Mouse (Mus musculus): Measurements from ENCODE around the gene Tepp. TPM values are rescaled to one million over a fixed set of nuclear protein-coding genes. Genes with fewer than 3 reads are reported as not detected.
A peak's percentile ranks its signal among the peaks of the same experiment; 100 is the strongest.

Tepp gene
- polyA plus RNA-seq, 1 experiment = not detected

- H3K4me1 ChIP-seq (ENCODE audit: control insufficient read depth, insufficient read depth, low read length) = peaks cover 34% of the 10 kb centered on the region
- TF ChIP-seq CTCF (IDR thresholded peaks at IDR 0.05; ENCODE audit: insufficient read depth, low read depth, low read length) (no peak), POLR2A (IDR thresholded peaks at IDR 0.05; ENCODE audit: insufficient read depth, low read depth, low read length) (peak; percentile 11; the same call in 1 of the 2 replicates)
- no peak overlapping the region for H3K27ac ChIP-seq (ENCODE audit: insufficient read depth, low read depth, low read length)
- H3K4me3 ChIP-seq (ENCODE audit: insufficient read depth, low read depth, low read length) = peak overlapping the region; percentile 72
- 8% methylated on average over 62 of the region's 62 CpGs for WGBS
Observed at GRCm38 (mm10) chr8:95352871-95353866, 42.8 kb downstream of the Tepp start.

- no peak overlapping the region for H3K4me3 ChIP-seq (ENCODE audit: insufficient read depth, low read depth, low read length)
- no peak overlapping the region for H3K27ac ChIP-seq (ENCODE audit: insufficient read depth, low read depth, low read length)
- H3K4me1 ChIP-seq (ENCODE audit: control insufficient read depth, insufficient read depth, low read length) = peaks cover 21% of the 10 kb centered on the region
- 96% methylated on average over 2 of the region's 2 CpGs for WGBS
- TF ChIP-seq CTCF (IDR thresholded peaks at IDR 0.05; ENCODE audit: insufficient read depth, low read depth, low read length) = no peak
- TF ChIP-seq POLR2A (IDR thresholded peaks at IDR 0.05; ENCODE audit: insufficient read depth, low read depth, low read length) = no peak
Observed at GRCm38 (mm10) chr8:95354606-95355005, 44.2 kb downstream of the Tepp start.

DNA sequence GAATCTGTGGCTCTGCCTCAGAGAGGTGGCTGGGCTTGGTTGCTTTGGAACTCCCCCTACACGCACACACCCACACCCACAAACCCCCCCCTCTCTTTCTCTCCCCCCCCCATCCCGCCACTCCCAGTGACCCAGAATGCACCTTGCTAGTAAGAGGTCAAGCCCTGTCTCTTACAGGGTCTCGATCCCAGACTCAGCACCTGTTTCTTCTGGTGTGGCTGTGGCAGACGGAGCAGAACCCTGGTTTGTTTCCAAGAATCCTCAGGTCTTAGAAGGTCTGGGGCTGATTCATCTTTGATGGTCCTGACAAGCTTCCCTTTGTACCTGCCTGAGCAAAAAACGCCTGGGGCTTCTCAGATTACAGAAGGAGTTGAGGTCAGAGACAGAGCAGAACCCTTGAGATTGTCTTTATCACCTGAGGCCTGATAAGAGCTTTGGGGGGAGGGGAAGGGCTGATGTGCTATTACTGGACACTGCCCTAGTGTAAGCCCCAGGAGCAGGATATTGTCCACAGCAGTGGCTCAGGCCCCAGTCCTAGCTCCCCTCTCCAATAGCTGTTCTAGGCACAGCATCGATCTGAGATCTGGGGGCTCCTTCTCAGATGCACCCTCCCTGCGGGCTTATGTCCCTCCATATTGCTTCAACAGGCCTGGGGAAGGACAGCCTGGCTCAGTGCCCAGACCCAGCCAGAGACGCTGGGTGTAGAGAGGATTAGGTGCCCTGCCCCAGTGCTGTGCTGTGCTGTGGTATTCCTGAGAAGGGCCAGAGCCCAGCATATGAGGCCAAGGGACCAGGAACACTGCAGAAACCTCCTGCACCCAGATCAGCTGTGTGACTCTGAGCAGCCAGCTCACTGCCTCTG lies 48.4 kb downstream of the Tepp start:
- H3K4me1 ChIP-seq (ENCODE audit: control insufficient read depth, insufficient read depth, low read length) = peaks cover 12% of the 10 kb centered on the region; the same call in 1 of the 2 replicates
- TF ChIP-seq CTCF (IDR thresholded peaks at IDR 0.05; ENCODE audit: insufficient read depth, low read depth, low read length) (no peak), POLR2A (IDR thresholded peaks at IDR 0.05; ENCODE audit: insufficient read depth, low read depth, low read length) (no peak)
- WGBS = 74% methylated on average over 7 of the region's 8 CpGs

GRCm38 (mm10) chr8:95360181-95361015 lies 50.0 kb downstream of the Tepp start:
- 58% methylated on average over 7 of the region's 7 CpGs for WGBS
- Histone ChIP-seq H3K4me3 (ENCODE audit: insufficient read depth, low read depth, low read length) (no peak overlapping the region), H3K4me1 (ENCODE audit: control insufficient read depth, insufficient read depth, low read length) (peaks cover 7% of the 10 kb centered on the region; the same call in 1 of the 2 replicates), H3K27ac (ENCODE audit: insufficient read depth, low read depth, low read length) (no peak overlapping the region)
- TF ChIP-seq CTCF (IDR thresholded peaks at IDR 0.05; ENCODE audit: insufficient read depth, low read depth, low read length) = no peak
- no peak for TF ChIP-seq POLR2A (IDR thresholded peaks at IDR 0.05; ENCODE audit: insufficient read depth, low read depth, low read length)

More for the DNA sequence above, 48.4 kb downstream of the Tepp start:
- Histone ChIP-seq H3K27ac (ENCODE audit: insufficient read depth, low read depth, low read length) (no peak overlapping the region), H3K4me3 (ENCODE audit: insufficient read depth, low read depth, low read length) (no peak overlapping the region)

DNA sequence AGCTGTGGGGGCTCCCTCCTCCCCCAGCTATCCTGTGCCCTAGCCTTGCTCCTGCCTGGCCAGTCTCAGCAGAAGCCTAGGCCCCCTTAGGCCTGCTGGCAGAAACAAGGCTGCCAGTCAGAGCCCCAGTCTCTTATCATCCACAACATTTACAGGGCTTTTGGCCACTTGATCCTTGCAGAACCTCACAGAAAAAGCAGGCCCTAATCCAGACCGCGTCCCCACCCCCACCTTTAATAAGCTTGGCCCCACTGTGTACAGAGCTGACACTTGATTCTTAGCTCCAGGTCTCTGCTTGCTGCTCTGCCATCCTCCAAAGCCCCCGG lies 50.6 kb downstream of the Tepp start:
- no peak overlapping the region for H3K27ac ChIP-seq (ENCODE audit: insufficient read depth, low read depth, low read length)
- no peak for TF ChIP-seq CTCF (IDR thresholded peaks at IDR 0.05; ENCODE audit: insufficient read depth, low read depth, low read length)
- no peak for TF ChIP-seq POLR2A (IDR thresholded peaks at IDR 0.05; ENCODE audit: insufficient read depth, low read depth, low read length)
- H3K4me3 ChIP-seq (ENCODE audit: insufficient read depth, low read depth, low read length) = no peak overlapping the region
- H3K4me1 ChIP-seq (ENCODE audit: control insufficient read depth, insufficient read depth, low read length) = peaks cover 7% of the 10 kb centered on the region; the same call in 1 of the 2 replicates
- WGBS = 70% methylated on average over 3 of the region's 3 CpGs

DNA sequence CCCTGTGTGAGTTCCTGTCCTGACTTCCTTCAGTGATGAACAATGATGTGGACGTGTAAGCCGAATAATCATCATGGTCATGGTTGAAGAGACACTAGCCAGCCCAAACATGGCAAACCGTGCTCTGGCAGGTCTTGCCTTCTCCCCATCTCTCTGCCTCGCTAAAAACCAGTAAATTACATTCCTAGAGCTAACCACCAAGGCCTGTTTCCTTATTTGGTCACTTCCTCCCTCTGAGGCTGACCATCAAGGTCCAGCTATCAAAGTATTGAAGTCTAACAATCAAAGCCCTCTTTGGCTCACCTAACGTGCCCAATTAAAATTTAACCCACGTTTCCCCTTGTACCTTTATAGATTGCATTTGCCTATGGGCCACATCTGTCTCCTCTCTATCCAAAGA lies 51.9 kb downstream of the Tepp start:
- no peak overlapping the region for H3K4me3 ChIP-seq (ENCODE audit: insufficient read depth, low read depth, low read length)
- WGBS = 80% methylated on average over 6 of the region's 6 CpGs
- peaks cover 7% of the 10 kb centered on the region; the same call in 1 of the 2 replicates for H3K4me1 ChIP-seq (ENCODE audit: control insufficient read depth, insufficient read depth, low read length)
- no peak overlapping the region for H3K27ac ChIP-seq (ENCODE audit: insufficient read depth, low read depth, low read length)
- no peak for TF ChIP-seq POLR2A (IDR thresholded peaks at IDR 0.05; ENCODE audit: insufficient read depth, low read depth, low read length)
- no peak for TF ChIP-seq CTCF (IDR thresholded peaks at IDR 0.05; ENCODE audit: insufficient read depth, low read depth, low read length)

- 98% methylated on average over 2 of the region's 2 CpGs for WGBS
- H3K4me3 ChIP-seq (ENCODE audit: insufficient read depth, low read depth, low read length) = no peak overlapping the region
- peaks cover 7% of the 10 kb centered on the region; the same call in 1 of the 2 replicates for H3K4me1 ChIP-seq (ENCODE audit: control insufficient read depth, insufficient read depth, low read length)
- H3K27ac ChIP-seq (ENCODE audit: insufficient read depth, low read depth, low read length) = no peak overlapping the region
- TF ChIP-seq CTCF (IDR thresholded peaks at IDR 0.05; ENCODE audit: insufficient read depth, low read depth, low read length) (no peak), POLR2A (IDR thresholded peaks at IDR 0.05; ENCODE audit: insufficient read depth, low read depth, low read length) (no peak)
Observed at GRCm38 (mm10) chr8:95363849-95364248, 53.5 kb downstream of the Tepp start.

Measured in olfactory bulb, adult 2 months (tissue).